Mouse (Mus musculus) left cerebral cortex, adult 8-10 months (tissue): Measurements from ENCODE around the gene Plcb1. TPM values are rescaled to one million over a fixed set of nuclear protein-coding genes. Genes with fewer than 3 reads are reported as not detected.
"Not testable (repeated sequence)": the region's sequence is repeated elsewhere in the genome, so short reads cannot be mapped to it uniquely, and the experiment has no call there.

Experiments
- DNase-seq, 2 experiments: peaks; one replicate each; pipeline ENCODE4 v3.0.0; 2022; ENCODE audit warnings: low spot score in 2 of 2
- total RNA-seq, 4 experiments: library from RNA; stranded (reverse); gene quantifications; 2 replicates each; pipeline ENCODE4 v1.2.4; 2022

The Plcb1 gene
- total RNA-seq, 4 experiments from 2014 or later = 164 to 194 (median 178) TPM

DNA sequence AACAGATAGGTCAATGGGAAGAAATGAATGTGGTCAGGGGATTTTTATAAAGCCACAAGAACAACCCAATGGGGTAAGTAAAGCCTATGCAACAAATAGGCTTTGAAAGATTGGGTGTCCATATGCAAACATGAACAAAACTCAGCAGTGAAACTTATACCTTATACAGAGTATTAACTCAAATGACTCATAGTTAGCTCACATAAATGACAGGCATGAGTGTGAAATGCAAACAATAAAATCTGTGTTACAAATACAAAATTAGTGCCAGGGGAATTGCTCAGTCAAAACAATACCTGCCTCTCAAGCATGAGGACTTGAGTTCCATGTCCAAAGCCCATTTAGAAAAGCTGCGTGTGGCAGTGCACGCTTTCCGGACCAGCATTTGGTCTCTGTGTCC is 182.5 kb downstream of the Plcb1 start:
- DNase-seq = no peak

DNA sequence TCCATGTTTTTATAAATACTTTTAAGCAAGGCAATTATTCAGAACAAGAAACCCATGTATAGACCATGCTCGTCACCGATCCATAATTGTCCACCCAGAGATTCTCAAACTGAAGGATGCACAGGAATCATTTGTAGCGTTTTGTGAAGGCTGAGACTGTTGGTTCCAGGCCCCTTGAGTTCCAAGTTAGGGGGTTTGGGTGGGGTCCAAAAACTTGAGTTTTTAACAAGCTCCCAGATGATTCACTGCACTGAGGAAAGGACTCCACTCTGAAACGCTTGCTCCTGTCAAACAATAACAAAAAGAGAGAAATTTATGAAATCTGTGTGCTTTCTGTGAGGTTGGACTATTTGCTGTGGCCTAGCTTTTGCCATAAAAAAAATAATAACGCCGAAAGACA is 186.5 kb downstream of the Plcb1 start:
- no peak for DNase-seq

DNA sequence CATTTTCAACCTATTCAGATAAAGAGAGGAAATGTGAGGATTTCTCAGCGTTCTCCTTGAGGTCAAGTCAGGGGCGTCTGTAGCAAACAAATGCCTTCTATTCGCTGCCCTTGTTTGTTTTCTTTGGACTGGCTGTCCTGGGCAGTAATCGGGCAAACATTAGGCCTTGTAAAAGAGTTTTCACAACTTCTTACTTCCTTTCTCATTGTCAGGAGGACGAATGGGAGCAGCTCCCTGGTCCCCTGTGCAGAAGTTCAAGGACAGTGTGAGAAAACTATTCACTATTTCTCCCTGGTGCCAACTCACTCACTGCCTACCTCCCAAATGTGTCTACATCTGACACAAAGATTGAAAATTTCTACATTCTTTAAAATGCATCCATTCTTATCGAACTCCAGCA is 188.8 kb downstream of the Plcb1 start:
- no peak for DNase-seq

DNA sequence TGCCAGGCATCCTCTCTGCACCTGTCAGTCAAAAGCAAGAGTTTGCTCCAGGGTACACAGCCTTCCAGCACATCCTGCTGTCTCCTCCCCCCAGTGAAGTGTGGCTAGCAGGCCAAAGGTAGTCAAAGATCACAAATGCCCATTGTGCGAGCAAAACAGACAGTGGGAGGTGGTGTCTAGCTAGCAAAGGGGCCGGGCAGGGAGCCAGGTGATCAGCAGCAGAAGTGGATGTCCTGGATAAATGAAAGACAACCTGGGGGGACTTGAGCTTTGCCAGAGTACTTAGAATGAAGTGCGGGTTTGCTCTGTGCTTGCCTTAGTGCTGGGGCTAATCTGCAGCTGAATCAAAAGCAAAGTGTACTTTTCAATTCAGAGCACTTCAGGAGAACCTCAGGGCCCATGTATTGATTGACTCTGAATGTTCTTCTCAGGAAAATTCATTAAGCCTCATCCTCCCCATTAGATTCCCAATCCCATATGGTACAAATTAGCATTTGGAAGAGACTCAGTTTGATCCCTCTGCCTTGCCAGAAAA is 191.0 kb downstream of the Plcb1 start:
- no peak for DNase-seq

DNA sequence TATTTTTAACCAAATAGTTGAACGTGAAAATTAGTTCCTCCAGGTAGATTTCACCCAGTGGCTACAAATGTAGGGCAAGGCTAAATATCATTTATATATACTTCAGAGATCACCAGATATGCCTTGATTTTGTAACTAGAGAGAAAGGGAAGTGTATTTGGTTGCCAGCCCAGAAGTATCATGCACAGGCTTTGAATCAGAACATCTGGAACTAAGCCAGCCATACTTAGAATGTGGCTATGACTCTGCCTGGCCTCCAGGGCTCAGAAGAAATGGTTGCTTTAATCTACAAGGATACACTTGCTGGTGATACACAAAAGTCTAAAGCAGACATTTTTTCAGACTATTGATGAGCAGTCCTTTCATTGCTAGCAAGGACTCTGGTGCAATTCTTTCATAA is 191.8 kb downstream of the Plcb1 start:
- no peak for DNase-seq

DNA sequence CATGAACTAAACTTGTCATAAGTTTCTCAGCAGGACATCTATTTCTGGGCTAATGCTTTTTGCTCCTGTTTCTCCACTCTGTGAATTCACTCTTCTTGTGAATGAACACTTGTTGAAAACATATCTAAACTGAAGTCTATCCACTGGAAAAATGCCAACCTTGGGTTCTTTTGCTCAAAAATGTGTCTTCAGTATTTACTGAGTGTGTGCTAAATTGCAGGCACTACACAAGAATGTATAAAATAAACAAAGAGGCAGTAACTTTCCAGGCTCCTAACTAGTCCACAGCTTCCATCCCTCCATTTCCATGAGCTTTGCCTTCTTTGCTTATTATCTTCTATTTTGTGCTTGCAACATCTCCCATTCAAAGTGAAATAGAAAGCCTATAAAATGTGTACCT is 195.5 kb downstream of the Plcb1 start:
- no peak for DNase-seq

DNA sequence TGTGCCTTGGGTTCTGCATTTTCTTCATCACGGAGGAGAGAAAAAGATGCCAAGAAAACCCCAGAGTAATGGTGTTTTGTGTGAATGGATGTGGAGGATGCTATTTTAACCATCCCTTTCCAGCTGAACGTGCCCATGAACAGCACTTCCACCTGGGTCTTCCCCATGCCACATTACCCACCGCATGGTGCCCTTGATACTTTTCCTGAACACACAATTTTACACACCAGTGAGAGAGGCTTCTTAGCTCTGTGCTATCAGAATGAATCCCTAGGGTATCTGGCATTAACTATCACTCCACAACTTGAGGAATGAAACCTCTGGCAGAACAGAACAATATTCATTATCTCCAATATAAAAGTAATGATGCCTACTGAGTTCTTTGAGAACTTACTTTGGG is 199.0 kb downstream of the Plcb1 start:
- DNase-seq = no peak

DNA sequence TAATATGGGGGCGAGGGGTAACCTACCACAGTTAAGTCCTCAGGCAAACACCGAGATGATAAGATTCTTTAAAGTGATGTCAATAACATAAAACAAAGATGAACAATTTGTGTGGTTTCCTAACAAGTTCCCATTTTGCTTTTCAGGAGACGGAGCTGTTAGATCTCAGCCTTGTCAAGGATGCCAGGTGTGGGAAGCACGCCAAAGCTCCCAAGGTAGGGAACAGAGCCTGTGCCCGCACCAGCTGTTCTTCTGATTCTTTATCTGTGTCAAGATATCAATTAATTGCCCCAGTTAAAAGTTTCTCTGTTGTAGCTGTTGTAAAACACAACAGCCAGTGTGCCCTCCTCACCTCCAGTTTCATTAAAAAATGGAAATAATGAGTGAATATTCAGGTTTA is 202.1 kb downstream of the Plcb1 start:
- DNase-seq = no peak

DNA sequence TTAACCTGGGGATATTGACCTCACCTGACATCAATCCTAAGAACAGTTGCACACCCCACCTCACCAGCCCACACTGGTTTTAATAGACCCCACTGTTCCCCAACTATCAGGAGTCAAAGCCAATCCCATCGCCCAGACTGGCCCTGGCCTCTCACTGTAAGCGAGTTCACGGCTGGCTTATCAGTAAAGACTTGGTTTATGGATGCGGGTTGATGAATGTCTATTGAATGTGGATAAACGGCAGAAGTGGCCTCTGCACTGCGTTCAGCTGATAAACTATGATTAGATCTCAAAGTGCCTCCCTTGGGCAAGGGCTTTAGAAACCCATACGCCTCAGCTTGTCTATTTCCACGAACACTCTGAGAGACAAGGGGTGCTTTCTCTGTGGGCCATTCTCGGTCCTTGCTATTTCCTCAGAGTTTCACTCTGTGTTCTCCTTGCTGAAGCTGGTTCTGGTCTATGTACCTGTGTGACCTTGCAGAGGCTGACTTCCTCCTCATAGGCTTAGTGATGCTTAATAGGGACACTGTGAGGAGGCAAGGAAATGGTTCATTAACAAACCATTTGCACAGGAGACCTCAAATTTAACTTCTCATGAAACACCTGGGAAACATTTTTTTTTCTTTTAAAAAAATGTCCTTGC is 203.9 kb downstream of the Plcb1 start:
- DNase-seq = no peak

DNA sequence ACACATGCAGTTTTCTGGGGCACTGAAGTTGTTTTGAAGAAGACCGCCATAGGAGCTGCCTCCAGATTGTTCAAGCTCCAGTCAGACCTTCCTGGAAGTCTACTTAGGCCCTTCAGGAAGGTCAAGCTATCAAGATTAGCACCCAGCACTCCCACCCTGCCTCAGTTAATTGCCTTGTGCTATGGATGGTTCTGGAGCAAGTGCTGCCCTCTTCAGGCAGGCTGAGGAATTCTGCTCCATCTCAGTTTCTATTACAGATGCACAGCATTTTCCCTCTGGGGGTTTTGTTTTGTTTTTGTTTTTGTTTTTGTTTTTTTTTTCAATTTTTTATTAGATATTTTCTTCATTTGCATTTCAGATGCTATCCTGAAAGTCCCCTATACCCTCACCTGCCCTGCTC is 221.3 kb downstream of the Plcb1 start:
- DNase-seq = no peak

DNA sequence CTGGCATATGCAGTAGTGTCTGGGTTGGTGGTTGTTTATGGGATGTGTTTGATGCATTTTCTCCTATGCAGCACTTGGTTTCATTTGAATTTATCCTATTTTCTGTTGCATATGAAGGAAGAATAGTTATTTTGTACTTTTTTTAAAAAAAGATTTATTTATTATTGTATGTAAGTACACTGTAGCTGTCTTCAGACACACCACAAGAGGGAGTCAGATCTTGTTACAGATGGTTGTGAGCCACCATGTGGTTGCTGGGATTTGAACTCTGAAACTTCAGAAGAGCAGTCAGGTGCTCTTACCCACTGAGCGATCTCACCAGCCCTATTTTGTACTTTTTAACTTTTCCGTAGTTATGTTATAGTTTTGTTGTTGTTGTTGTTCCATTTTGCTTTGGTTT is 222.0 kb downstream of the Plcb1 start:
- DNase-seq = not testable (repeated sequence)

DNA sequence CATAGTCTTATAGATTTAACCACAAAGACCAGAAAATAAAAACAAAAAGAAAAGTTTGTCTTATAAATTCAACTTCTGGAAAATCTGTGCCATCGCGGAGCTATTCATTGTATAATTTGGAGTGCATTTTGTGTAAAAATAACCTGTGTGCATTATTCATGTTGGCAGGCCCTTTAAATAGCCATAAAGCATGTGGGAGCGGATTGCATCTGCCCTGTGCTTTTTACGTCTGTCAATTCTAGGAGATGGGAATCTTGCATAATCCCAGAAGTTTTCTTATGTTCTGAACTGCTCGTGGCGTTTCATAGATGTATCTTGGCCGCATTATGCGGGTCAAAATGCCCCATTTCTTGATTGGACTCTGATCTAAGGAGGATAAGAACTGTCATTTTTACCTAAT is 224.5 kb downstream of the Plcb1 start:
- DNase-seq = peak in 1 of 2 experiments; percentile 45

DNA sequence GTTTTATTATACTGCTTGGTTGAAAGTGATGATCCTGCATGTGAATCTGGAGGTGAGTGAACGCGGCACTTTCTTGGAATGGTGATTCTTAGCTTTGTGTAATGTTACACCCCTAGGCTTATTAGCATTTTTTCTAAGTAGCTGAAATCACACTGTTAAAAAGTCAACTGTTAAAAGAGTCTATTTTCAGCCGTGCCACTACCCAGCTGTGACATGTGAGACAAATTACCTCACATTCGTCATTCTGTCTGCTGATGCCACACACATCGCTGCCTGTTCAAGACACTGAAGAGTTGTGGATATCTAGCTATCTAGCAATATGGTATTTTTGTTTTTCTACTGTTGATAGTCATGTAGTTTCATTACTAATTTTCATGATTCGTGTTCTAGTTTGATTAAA is 229.6 kb downstream of the Plcb1 start:
- DNase-seq = no peak

DNA sequence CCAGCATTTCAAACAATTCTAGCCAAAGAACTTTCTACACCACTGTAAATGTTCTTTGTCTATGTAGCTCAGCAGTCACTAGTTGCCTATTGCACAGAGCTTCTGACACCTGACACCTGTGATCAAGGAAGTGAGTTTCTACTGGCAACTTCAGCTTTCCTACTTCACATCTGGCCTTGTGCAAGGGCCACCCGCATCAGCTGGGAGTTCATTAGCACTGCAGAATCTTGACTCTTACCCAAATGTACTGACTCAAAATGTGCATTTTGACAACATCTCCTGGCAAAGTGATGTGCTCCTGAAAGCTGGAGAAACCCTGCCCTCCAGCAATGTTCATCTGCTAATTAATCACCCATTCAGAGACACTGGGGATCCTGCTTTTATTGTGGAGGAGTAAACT is 232.4 kb downstream of the Plcb1 start:
- DNase-seq = no peak

DNA sequence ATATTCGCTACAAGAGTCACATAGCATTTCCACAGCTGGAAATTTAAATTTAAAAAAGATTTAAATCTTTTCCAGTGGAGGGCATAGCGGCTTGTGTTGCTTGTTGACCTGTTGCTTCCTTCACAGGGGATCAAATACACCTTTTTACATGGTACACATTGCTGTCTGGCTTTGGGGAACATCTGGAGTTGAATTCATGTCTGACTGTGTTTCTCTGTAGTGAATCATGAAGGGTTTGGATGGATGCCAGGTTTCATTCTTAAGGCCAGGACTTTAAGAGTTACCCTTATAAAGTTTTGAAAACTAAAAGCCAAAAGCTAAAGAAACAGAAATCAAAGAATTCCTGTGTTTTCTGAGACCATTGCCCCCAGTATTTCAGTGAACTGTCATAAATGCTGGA is 232.8 kb downstream of the Plcb1 start:
- no peak for DNase-seq

DNA sequence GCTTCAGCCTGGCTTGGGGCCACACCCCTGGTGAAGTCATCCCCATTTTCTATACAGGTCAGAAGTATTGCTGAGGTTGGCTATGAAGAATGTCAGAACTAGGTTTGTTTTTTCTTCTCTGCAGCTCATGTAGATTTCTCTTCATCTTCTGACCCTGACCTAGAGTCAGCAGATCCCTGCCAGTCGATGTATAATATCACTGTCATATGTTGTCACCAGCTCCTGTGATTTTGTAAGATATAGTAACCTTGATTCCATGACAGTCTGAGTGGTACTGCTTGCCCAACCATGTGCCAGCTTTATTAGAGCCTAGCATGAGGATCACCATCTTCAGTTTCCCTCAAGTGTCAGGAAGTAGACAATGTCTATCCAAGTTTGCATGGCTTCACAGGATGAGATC is 233.7 kb downstream of the Plcb1 start:
- no peak for DNase-seq

DNA sequence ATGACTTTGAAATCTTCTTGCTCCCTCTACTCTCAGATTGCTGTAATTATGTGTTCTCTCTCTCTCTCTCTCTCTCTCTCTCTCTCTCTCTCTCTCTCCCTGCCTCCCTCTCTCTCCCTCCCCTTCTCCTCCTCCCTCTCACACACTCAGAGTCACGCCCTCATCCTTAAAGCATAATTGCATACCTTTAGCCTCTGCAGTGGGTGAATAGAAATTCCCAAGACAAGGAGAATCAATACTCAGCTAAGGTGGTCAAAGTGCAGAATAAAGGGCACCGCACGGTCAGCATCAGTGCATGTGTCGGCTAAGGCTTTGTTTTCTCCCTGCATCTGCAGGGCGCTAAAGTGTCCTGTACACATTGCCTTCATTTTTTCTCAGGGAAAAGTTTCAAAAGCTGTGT is 243.4 kb downstream of the Plcb1 start:
- no peak for DNase-seq

DNA sequence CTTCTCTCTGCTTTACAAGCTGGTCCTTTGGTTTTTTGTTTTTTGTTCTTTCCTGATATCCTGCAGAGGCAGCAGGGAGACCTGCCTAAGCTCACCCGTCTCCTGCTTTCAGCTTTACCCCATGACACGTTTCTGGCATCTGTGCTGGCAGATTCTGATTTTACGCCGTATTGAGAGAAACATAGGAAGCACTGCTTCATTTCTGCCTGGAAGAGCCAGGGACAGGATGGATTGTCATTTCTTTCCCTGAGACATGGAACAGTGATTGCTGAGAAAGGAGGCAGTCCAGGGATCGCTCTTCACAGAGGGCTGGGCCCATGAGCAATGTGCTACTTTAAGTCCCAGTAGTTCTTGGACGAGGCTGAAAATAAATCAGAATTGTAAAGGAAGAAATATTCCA is 243.8 kb downstream of the Plcb1 start:
- DNase-seq = no peak

DNA sequence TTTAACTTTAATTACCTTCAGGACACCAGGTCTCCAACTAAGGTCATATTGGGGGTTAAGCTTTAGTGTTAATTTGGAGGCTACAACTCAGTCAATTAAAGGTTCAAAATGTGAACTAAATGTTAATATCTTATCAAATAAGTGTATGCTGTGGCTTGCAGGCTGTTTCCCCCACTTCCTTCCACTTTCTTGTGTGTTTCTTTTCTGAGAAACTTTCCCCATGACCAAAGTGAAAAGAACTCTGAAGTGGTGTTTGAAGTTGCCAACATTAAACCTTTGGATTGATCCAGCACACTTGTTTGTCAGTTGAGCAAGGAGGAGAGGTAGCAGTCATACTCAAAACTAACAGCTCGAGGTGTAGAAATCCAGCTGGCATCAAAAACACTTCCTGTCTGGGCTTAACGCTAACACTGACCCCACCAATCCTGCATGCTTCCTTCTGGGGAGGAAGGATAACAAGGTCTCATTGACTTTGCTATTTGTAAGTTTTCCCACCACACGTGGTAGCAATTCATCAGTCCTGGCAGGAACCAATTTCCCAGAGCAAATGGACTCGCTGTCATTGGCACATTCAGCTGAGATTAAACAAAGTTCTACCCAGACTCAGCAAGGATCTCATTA is 249.9 kb downstream of the Plcb1 start:
- no peak for DNase-seq

DNA sequence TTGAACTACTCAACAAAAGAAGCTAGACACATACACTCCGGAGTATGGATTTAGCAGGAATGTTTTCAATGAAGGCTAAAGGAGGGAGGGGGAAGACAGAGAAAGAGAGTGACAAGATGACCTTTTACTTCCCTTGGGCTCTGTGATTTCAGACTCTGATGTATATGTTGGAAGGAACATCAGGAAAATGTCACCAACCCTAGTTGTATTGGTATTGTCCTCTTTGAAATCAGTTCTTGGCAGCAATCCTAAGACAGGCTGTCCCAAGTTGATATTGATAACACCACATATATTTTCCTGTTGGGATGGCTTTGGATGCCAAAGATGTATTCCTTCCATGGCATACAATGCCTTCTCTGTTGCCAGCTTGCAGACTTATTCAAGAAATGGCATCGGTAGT is 262.9 kb downstream of the Plcb1 start:
- DNase-seq = no peak

DNA sequence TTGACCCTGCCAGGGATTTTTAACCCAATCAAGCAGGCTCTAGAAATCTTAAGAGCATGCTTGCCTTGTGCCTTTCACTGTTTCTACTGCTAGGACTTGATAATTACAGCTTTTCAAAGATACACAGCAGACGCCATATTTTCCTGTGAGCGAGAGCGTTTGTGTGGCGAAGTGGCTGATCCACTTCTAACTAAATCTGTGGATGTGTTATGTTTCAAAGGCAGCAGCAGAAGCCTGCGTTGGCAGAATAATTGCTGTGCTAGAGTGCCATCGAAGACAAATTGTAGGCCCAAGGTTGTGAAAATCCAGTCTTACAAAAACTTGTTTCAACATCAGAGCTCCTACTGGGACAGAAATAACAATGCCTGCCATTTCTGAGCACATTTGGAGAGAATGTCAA is 263.4 kb downstream of the Plcb1 start:
- DNase-seq = peak in 1 of 2 experiments; percentile 42

DNA sequence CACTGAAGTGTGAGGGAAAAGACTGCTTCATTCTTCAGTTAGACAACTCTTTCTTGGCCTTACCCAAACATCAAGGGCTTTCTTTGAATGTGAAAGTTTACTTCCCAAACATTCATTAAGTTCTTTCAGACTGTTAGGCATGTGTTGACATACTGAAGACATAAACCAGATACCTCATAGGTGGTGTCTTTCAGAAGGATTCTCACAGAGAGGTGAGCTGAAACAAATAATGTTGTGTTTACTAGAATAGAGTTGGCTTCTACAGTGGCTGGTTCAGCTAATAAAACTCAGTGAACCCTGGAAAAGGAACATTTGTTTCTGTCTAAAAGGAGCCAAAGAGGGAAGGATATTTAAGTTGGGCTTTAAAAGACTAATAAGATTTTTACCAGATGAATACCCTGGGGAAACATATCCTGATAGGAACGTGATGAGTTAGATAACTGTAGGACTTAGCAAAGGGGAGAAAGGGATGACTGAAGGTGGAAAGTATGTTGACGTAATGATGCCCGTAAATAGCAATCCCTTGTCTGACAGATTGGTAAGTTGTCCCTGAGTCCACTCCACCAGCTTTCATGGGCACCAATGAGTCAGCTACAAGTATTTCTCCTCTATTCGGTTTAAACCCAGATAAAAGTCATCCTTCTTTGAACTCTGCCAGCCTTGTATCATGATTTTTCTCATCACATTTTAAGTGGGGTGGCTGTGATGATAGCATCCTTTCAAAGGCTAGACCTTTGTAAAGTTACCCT is 265.8 kb downstream of the Plcb1 start:
- DNase-seq = no peak

DNA sequence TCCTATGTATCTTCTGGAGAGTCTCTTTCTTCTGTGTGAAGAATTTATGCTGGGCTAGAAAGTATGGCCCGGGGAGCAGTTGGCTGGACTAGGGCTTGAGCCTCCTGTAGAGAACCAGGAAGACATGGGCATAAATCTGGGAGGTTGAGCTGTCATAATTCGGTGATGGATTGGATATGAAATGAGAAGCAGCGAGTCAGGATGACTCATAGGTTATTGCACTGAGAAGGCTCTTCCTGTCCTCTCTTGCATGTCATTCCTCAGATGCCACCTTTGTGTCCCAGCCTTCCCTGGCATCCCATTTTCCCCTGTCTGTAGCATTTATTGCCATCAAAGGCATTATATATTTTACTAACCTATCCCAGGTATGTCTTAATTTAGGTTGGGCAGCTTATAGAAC is 267.5 kb downstream of the Plcb1 start:
- DNase-seq = no peak
